Mouse (Mus musculus) midbrain, postnatal 0 days (tissue): ENCODE measurements at regions not wholly inside any gene's neighbourhood (a gene's known extent, or its start where the extent isn't known, plus 50 kb on each side); places are given as distances from the start of the nearest gene placed in this dataset.

ENCODE experiments used
- ATAC-seq: fragments of 200-750 bp; cut with Nextera tagmentation; 2 replicates; pipeline ENCODE4 v1.8.0; 2017; ENCODE audit warnings: moderate number of reproducible peaks, mild to moderate bottlenecking, moderate TSS enrichment, moderate library complexity; ENCODE audit not compliant: low FRiP score
- DNase-seq: peaks from one replicate; pipeline ENCODE4 v3.0.0-alpha.2; 2015; ENCODE audit warnings: low spot score
- H3K27ac ChIP-seq: fragments of 300-500 bp; sonication (generic); 2 replicates; pipeline ENCODE4 v1.5.1; 2014; ENCODE audit warnings: low read depth, mild to moderate bottlenecking, low read length, mixed read lengths
- H3K27me3 ChIP-seq: fragments of 300-500 bp; sonication (generic); 2 replicates; pipeline ENCODE4 v1.6.1; 2014; ENCODE audit warnings: low read length, control low read depth, mixed read lengths; ENCODE audit not compliant: insufficient read depth
- H3K36me3 ChIP-seq: fragments of 300-500 bp; sonication (generic); 2 replicates; pipeline ENCODE4 v1.6.1; 2014; ENCODE audit warnings: low read length, control low read depth, mixed read lengths; ENCODE audit not compliant: insufficient read depth
- H3K4me1 ChIP-seq: fragments of 300-500 bp; sonication (generic); 2 replicates; pipeline ENCODE4 v1.6.1; 2014; ENCODE audit warnings: mild to moderate bottlenecking, control low read depth, antibody characterized with exemption, low read length, mixed read lengths; ENCODE audit not compliant: insufficient read depth
- H3K4me2 ChIP-seq: fragments of 300-500 bp; sonication (generic); 2 replicates; pipeline ENCODE4 v1.6.1; 2014; ENCODE audit warnings: low read depth, mild to moderate bottlenecking, low read length, mixed read lengths; ENCODE audit not compliant: poor library complexity, severe bottlenecking
- H3K4me3 ChIP-seq: fragments of 300-500 bp; sonication (generic); 2 replicates; pipeline ENCODE4 v1.5.1; 2014; ENCODE audit warnings: low read depth, mild to moderate bottlenecking, low read length, moderate library complexity
- H3K9ac ChIP-seq: fragments of 300-500 bp; sonication (generic); replicated peaks from 2 replicates; pipeline ENCODE4 v1.6.1; 2014; ENCODE audit warnings: mild to moderate bottlenecking, low read length, moderate library complexity, mixed read lengths; ENCODE audit not compliant: poor library complexity, severe bottlenecking
- H3K9me3 ChIP-seq: fragments of 300-500 bp; sonication (generic); 2 replicates; pipeline ENCODE4 v1.6.1; 2016; ENCODE audit warnings: low read length, control low read depth
- CTCF ChIP-seq: IDR thresholded peaks from 2 replicates; pipeline ENCODE4 v1.5.1; 2016; ENCODE audit warnings: antibody characterized with exemption, mild to moderate bottlenecking
- WGBS: fragments of 180-500 bp; shearing (Covaris S2); extraction: QIAGEN DNeasy Blood & Tissue Kit; methylation state at CpG from one replicate; pipeline ENCODE4 v1.1.7; 2014; 5-methylcytosine and 5-hydroxymethylcytosine counted together

DNA sequence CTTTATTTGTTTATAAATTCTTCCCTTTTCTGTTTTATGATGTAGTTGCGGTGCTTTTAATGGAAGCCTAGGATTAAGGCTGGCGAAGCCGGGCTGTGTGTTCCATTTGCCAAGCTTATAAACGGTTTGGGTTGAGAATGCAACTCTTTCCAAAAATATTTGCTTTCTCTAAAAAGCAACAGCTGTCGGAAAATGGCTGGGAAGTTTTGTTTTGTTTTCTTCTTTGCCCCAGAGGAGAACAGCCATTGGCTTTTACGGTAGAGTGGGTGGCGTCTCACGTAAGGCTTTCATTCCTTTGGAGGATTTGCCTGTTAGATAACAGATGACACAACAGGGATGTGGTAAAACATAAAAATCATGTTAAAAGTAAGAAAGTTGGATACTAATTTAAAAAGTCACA lies 186.4 kb downstream of the Mtx2 start:
- no peaks in the 10 kb centered on the region for H3K9me3 ChIP-seq
- no peaks in the 10 kb centered on the region for H3K27me3 ChIP-seq
- DNase-seq (no peak), ATAC-seq (no peak)
- H3K4me1 ChIP-seq = no peaks in the 10 kb centered on the region
- H3K4me3 ChIP-seq = no peak overlapping the region
- no peak overlapping the region for H3K4me2 ChIP-seq
- 81% methylated on average over 8 of the region's 8 CpGs for WGBS
- no peak for TF ChIP-seq CTCF
- no peaks in the 10 kb centered on the region for H3K36me3 ChIP-seq
- no peak overlapping the region for H3K9ac ChIP-seq
- H3K27ac ChIP-seq = no peak overlapping the region

DNA sequence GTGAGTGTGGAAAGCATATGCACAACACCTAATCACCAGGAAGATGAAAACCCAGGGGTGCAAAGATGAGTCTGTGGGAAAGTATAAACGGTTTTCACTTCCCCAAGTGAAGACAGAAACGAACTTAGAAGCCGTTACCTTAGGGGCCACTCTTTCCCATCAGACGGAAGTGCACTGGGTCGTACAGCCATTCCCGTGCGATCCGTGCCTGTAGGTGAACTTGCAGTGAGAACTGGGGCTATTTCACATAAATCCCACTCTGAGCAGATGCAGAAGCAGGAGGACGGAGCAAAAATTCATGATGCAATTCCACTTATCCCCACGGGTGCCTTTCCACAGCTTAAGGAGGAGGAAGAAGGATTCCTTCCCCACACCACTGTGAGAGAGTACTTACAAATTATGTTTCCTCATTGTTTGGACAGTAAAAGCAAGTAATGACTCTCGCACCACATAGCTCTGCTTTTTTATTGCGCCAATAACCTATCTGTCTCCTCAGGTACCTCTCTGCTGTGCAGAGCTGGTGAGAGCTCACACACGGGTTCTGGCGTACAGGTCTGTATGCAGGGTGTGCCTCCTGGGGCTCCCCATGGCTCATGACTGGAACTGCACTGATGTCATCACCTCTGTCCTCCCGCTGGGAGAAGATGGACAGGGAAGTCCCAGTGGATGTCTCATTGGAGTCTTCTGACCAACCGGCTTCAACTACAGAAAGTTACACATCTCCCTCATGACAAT lies 189.6 kb downstream of the Mtx2 start:
- Histone ChIP-seq H3K27ac (no peak overlapping the region), H3K4me3 (no peak overlapping the region), H3K27me3 (no peaks in the 10 kb centered on the region), H3K4me1 (no peaks in the 10 kb centered on the region), H3K9me3 (no peaks in the 10 kb centered on the region), H3K9ac (no peak overlapping the region), H3K36me3 (no peaks in the 10 kb centered on the region), H3K4me2 (no peak overlapping the region)
- TF ChIP-seq CTCF = no peak
- ATAC-seq (no peak), DNase-seq (no peak)
- 84% methylated on average over 16 of the region's 16 CpGs for WGBS

GRCm38 (mm10) chr2:75019459-75019858 lies 193.9 kb downstream of the Mtx2 start:
- H3K4me2 ChIP-seq = no peak overlapping the region
- H3K9ac ChIP-seq = no peak overlapping the region
- WGBS = 82% methylated on average over 7 of the region's 7 CpGs
- no peaks in the 10 kb centered on the region for H3K9me3 ChIP-seq
- H3K27ac ChIP-seq = no peak overlapping the region
- DNase-seq (no peak), ATAC-seq (no peak)
- TF ChIP-seq CTCF = no peak
- H3K36me3 ChIP-seq = no peaks in the 10 kb centered on the region
- no peaks in the 10 kb centered on the region for H3K27me3 ChIP-seq
- no peaks in the 10 kb centered on the region for H3K4me1 ChIP-seq
- no peak overlapping the region for H3K4me3 ChIP-seq

GRCm38 (mm10) chr2:75021639-75022038 lies 196.0 kb downstream of the Mtx2 start:
- Histone ChIP-seq H3K4me1 (no peaks in the 10 kb centered on the region), H3K27me3 (no peaks in the 10 kb centered on the region), H3K9ac (no peak overlapping the region), H3K27ac (no peak overlapping the region), H3K4me2 (no peak overlapping the region), H3K36me3 (no peaks in the 10 kb centered on the region), H3K4me3 (no peak overlapping the region), H3K9me3 (no peaks in the 10 kb centered on the region)
- DNase-seq = no peak
- WGBS = 66% methylated on average over 7 of the region's 7 CpGs
- no peak for ATAC-seq
- no peak for TF ChIP-seq CTCF

DNA sequence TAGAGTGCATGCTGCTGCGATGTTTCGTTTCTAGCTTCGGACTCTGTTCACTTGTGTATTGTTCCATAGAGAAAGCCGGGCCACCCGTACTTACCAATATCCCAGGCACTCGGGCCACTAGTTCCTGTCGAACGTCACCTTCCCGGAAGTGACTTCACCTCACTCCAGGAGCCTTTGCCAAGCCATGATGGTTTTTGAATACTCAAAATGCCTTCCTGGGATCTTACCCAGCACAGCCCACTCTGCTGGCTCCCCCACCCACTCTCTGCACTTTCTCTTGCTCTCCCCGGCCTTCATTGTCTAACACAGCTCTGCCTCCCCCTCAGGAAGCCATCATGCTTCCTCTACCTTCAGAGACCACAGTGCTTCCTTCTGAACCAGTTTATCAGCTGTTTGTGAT lies 202.5 kb downstream of the Mtx2 start:
- Histone ChIP-seq H3K27me3 (no peaks in the 10 kb centered on the region), H3K4me3 (no peak overlapping the region), H3K4me2 (no peak overlapping the region), H3K9me3 (no peaks in the 10 kb centered on the region), H3K36me3 (no peaks in the 10 kb centered on the region), H3K9ac (no peak overlapping the region), H3K4me1 (no peaks in the 10 kb centered on the region), H3K27ac (no peak overlapping the region)
- TF ChIP-seq CTCF = no peak
- DNase-seq (no peak), ATAC-seq (no peak)
- WGBS = 92% methylated on average over 10 of the region's 10 CpGs

- no peak overlapping the region for H3K4me2 ChIP-seq
- H3K9ac ChIP-seq = no peak overlapping the region
- ATAC-seq (no peak), DNase-seq (no peak)
- H3K9me3 ChIP-seq = no peaks in the 10 kb centered on the region
- 55% methylated on average over 8 of the region's 8 CpGs for WGBS
- no peak for TF ChIP-seq CTCF
- H3K27me3 ChIP-seq = no peaks in the 10 kb centered on the region
- H3K27ac ChIP-seq = no peak overlapping the region
- no peak overlapping the region for H3K4me3 ChIP-seq
- H3K36me3 ChIP-seq = no peaks in the 10 kb centered on the region
- no peaks in the 10 kb centered on the region for H3K4me1 ChIP-seq
These were observed 203.6 kb downstream of the Mtx2 start for GRCm38 (mm10) chr2:75029089-75029693.
